Mouse (Mus musculus) embryo, embryonic 10 days (tissue): ENCODE measurements around the gene Axdnd1.

Source experiments
- DNase-seq: peaks from one replicate; pipeline ENCODE4 v3.0.0-alpha.2; 2015; ENCODE audit warnings: low spot score

The Axdnd1 gene

DNA sequence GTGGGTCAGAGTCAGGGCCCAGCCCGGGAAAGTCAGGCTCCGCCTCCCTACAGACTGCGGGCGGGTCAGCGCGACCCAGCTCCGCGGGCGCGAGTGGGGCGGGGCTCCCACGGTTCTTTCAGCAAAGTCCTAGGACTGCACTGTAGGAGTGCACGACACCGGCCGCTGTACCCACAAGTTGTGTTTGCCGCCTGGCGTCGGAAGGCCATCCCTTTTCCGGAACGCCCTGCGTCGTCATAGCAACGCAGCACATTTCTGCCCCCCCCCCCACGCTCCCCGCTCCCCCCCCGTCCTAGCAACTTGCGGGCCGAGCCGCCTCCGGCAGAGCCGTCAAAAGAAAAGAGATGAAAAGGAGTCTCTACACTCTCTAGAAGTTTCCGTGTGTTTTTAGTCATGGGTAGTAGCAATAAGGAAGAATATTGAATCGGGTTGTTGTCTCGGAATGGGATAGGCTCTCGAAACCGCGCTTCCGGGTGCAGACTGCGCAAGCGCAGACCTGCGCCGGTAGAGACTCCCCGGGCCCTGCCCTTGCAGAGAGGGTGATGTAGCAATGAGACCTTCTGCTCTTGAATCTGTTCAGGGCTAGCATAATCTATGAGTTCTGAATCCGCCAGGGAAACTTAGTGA, at the start of gene Axdnd1:
Axdnd1 (minus strand) TSS at position 489 of the 627 bp plus-strand sequence.
- DNase-seq, result peak; percentile 87

DNA sequence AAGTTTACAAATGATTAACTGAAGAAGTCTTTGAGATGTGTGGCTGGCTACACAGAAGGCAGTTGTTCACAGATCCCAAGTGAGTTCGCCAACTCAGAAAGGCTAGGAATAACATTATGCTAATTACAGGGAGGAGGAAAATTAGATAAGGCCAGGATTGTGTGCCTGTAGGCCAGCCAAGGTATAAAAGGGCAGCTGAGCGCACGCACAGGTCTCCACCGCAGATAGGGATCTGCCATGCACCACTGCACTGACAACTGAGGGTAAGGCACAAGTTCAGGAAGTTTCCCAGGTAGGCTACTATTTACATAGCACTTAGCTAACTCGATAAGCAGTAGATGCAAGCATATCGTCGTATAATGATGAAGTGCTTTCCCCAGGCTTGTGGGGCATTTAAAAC, 49.6 kb upstream of the Axdnd1 start:
- DNase-seq, result no peak

DNA sequence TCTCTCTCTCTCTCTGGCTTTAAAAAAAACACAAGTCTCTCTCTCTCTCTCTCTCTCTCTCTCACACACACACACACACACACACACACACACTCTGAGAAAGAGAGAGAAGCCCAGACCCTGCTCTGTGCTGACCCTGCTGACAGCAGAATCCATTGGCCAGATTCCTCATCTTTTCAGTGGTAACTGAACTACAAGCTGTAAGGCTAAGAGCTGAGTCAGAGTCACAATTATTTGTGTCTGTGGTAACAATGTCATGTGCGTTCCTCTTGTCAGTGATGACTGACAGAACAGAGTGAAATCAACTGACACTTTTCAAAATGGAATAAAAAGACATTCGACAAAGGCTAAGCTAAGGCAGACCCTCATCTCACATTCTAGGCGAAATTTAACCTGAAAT, 47.6 kb upstream of the Axdnd1 start:
- DNase-seq, result no peak

DNA sequence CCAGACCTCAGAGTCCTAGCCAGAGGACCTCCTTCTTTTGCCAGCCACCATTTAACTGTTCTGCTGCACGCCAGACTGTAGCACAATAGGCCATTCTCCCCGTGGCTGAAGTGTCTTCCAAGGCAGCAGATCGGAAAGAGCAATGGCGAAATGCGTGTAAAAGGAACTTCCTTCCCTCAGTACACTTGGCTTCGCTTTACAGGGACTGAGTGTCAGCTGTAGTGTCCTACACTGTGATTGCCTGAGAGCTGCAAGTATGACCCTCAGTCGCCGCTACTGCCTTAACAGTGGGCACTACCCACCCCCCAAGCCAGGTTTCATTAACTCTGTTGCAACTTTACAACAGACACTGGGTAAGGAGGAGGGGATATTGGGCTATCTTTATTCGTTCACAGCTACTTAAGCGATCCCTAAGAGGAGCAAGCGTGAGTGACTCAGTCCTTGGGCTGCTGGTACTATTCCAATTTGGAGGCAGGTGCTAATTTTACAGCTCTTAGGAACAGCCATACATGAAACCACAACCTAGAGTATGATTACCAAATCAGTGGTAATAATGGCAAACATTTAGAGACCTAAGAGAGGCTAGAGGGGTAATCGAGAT, 46.8 kb upstream of the Axdnd1 start:
- DNase-seq, result no peak

DNA sequence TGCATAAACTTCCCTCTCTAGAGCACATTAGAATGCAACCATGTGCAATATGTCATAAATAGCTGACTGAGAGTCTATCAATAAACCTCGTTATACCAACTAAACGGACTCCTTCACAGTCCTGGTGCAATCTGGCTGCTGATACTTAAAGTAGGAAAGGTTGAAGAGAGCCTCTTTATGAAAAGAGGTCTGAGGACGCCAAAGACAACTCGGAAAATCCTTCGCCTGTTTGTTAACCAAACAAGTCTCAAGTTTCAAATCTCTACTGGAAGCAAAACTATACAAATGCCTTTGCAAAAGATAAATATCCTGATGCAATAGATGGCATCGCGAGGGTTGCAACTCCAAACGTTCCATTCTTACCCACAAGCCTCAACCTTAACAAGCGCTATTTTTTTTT, 44.0 kb upstream of the Axdnd1 start:
- DNase-seq, result no peak

DNA sequence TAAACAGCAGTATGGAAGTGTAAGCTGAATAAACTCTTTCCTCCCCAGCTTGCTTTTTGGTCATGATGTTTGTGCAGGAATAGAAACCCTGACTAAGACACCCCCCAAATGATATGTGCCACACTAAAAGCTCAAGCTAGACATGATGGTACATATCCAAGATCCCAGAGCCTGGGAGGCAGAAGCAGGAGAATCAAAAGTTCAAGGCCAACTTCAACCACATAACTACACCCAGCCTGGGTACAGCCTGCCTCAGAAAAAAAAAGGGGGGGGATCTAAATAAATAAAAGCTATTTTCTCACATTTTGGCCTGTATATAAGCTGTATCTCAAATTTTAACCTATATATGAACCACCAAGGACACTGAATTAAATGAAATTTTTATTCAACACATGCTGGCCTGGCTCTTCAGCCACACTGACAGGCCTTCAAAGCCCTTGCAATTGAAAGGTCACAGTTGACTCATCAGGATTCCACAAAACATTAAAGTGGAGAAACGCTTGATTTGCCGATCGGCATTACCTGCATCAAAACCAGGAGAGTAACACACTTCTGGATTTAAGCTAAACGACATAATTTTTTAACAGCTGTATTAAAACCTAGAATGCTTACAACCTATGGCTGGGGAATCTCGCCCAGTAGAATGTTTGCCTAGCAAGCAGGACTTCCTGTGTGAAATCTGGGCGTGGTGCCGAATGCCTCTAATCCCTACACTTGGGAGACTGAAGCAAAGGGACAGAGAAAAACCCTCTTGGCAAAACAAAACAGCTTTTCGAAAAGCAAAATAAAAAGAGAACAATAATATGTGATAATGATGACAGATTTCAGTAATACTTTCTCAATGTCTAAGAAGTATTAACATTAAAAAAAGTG, 43.3 kb upstream of the Axdnd1 start:
- no peak for DNase-seq

DNA sequence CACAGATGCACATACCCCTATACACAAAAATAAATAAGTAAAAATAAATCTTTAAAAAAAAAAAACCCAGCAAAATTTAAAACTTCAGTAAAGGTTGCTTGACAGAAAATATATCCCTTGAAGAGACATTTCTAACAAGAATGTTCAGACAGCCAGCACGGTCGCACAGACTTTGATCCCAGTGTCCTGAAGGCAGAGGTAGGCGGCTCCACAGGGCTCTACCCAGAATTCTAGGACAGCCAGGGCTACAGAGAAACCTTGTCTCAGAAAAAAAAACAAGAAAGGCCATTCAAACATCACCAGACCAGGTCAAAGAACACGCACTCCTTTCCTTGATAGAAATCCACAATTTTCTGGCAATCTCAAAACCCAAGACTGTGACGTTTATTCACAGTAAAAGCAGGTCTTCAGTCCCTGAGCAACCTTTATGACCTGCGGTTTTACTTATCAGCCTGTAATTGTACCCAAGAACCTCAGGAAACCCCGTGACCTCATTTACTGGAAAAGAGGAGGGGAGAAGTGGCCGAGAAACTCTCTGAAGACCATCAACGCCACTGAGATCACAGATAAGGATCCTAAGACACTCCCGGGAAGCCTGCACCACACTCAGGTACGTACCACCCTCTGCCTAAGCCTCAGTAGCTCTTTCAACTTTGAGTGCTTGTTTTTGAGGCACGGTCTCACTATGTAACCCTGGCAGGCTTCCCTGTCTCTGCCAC, 41.5 kb upstream of the Axdnd1 start:
- DNase-seq, result no peak

DNA sequence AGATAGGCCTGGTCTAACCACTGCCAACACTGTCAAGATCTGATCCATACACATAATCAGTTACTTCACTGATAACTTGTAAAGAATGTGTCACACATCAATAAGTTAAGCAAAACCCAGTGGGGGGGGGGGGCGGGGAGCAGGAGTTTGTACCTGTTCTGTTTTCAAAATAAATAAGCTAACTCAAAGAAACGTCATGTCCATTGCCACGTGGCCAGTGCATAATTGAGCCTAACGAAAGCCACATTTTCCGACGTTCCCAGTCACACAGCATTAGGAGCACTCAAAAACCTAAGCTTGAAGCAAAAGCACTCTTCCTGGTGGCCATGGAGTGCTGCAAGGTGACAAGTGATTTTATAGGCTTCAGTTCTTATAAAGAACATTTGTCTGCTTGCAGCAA, 40.1 kb upstream of the Axdnd1 start:
- no peak for DNase-seq

DNA sequence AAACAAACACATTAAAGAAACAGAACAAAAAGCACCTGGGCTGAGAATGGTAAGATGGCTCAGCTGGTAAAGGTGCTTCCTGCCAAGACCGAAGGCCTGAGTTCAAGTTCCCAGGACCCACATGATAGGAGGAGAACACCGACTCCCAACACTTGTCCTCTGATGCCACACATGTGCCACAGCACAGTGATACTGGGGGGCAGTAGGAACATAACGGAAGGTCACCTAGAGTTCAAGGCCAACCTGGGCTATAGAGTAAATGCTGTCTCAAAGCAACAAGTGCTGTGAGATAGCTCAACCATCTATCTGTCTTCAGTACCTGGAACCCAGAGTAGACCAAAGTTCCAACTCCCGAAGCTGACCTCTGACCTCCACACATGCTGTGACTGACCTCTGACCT, 39.3 kb upstream of the Axdnd1 start:
- no peak for DNase-seq

DNA sequence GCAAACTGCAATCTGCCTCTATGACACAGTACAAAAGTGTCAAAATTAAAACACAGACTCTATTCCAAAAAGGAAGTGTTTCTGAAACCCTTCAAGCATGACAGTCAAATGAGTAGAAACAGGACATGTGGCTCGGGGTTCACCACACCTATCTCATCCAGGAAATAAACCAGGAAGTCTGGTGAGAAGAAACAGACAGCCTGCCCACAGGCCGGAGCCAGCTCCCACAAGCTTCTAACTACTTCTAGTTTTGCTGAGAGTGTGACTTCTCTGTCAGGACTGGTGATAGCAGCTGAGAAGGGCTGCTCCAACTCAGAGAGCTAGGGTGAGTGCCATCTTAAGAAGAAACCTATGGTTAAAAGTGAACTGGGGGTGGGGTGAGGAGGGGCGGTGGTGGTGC, 38.7 kb upstream of the Axdnd1 start:
- no peak for DNase-seq

DNA sequence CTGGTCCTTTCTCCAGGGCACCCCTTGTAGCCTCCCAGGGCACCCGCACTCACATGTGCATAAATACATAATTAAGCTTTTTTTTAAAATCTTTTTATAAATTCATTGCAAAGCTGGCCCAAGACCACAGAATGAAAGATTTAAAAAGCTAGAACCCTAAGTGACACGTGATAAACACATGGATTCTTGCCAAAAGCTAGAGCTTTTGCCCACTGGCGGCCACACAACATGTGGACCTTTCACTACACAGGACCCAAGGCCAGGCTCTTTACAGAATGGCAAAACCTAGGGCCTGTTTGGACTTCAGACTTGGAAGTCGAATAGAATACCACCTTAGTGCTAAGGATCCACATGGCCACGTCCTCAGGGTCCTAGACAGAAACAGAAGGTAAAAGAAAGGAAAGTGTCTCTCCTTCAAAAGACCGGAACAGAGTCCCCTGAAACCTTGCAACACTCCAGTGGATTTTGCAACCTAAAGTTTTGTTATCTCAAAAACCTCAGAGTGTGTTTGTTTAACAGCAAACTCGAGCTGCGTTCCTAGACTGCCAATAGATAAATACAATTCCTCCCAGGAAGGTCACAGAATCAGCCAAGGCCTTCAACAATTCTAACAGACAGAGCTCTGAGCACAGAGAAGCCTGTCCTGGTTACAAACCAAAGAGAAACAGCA, 37.6 kb upstream of the Axdnd1 start:
- no peak for DNase-seq

DNA sequence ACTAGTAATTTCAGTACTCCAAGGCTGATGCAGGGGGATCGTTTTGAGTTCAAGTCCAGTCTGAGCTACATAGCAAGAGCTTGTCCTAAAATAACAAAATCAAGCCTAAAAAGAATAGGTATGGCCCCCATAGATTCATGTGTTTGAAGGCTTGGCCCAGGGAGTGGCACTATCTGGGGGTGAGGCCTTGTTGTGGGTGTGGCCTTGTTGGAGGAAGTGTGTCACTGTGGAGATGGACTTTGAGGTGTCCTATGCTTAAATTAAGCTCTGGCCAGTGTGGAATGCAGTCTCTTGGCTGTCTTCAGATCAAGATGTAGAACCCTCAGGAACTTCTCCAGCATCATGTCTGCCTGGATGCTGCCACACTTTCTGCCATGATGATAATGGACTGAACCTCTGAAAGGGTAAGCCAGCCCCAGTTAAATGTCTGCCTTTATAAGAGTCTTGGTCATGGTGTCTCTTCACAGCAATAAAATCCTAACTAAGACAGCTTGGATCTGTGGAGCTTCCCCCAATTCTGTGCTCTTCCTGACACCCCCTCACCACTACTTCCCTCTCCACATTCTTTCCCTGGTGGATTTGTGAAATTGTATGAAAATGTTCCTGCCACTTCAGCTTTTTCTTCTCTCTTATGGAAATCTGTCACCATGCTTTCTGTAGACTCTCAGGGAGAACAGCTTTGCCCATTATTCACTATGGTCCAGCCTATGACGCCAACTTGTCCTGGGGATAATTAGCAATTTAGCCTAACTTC, 34.2 kb upstream of the Axdnd1 start:
- no peak for DNase-seq

DNA sequence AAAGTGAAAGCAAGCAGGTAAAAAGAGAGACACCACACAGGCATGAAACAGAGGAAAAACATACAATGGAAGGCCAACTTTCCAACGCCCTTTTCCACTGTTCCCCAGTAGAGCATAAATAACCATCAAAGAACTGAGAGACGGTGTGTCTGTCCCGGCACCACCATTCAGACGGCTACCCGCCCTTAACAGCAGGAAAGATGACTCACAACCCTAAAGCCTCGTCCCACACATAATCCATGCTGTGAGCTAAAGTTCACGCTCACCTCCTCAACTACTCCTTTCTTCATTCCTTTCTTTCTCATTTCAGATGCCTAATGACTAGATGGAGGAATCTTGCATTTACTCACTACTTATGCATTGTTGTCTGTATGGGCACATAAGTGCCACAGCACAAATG, 33.4 kb upstream of the Axdnd1 start:
- no peak for DNase-seq

DNA sequence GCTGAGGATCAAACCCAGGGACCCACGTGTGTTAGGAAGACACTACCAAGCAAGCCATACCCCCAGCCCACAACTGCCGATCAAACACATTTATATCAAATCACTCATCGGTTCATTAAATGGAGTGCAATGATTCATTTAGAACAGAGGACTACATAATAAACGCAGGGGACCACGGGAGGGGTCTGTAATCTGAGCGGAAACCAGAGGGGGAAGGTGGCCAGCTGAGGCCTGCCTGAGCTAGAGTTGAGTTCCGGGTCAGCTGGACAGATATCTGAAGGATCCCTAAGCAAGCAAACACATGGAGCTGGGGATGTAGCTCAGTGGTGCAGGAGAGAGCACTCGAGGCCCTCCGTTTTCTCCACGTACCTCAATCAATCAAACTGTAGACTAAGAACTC, 32.9 kb upstream of the Axdnd1 start:
- DNase-seq, result no peak

DNA sequence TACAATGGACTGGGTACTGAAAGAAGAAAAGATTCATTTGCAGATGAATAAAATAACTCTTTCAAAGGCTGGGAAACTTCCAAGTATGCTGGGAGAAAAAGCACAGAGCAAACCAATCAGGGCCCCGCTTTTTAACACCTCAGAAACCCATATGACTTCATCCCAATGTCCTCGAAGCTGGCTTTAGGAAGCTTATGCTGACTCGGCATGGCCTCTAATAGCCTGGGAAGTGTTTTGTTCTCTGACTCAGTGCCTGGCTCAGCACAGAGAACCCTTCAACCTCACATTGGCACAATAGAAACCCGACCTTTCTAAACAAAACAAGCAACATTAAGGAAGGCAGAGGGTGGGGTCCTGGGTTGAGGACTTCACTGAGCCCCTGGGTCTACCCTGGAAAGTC, 29.5 kb upstream of the Axdnd1 start:
- no peak for DNase-seq

DNA sequence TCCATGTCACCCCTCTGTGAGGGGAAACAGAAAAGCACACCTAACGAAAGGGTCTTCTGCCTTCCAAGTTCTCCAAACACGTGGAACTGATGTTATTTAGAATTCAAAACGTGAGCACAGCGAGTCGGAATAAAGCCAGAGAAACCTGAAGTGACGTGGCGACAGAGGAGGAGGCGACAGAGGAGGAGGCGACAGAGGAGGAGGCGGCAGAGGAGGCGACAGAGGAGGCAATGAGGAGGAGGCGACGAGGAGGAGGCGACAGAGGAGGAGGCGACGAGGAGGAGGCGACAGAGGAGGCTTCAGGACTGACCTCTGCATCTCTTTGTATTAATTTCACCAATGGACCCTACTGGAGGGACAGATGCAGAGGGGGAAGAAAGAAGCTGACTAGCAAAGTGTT, 28.7 kb upstream of the Axdnd1 start:
- DNase-seq, result no peak

DNA sequence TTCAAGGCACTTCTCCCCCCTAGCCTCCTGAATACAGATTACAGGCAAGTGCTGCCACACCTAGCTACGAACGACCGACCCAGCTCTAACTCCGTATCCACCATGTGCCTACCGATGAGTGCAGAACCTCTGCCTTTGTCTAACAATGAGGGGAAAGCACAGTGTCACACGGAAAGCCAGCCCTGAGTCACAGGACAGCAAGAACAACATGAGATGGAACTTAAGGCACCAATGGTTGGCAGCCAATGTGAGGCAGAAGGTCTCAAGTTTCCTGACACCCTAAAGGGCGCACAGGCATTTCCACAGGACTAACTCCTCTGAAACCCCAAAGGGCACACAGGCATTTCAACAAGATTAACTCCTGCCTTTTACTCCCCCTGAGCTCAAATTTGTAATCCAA, 28.1 kb upstream of the Axdnd1 start:
- no peak for DNase-seq

DNA sequence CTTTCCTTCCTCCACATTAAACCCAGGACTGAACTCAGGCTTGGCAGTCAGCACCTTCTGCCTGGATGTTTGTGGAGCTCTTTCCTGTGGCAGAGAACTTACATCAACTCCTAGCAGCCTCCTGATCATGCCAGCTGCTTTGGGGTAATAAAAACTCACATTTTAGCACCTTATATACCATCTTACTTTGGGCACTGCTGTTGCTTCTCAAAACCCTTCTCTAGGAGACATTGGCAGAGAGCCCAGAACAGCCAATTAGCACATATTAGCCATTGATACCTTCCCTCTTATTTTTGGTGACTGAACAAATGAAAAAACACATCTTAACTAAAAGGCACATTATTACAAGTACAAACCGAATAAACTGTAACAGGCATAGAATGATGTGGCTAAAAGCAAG, 24.1 kb upstream of the Axdnd1 start:
- DNase-seq, result no peak

DNA sequence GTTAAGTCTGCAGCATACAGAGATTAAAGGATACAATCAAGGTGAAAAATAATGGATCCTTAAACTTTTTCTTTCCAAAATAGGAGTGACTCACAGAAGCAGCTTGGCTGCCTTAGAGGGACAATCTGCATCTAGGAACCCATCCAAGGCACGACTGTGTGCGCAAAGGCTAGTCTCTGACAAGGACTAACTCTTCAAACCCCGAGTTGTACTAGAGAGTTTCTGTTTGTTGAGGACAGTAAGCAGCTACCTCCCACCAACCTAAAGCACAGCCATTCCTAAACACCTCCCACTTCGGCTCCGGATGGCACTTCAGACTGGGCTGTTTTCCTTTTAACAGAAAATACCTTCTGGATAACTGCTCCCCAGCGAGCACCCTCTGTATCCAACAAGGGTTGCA, 21.8 kb upstream of the Axdnd1 start:
- DNase-seq, result no peak

DNA sequence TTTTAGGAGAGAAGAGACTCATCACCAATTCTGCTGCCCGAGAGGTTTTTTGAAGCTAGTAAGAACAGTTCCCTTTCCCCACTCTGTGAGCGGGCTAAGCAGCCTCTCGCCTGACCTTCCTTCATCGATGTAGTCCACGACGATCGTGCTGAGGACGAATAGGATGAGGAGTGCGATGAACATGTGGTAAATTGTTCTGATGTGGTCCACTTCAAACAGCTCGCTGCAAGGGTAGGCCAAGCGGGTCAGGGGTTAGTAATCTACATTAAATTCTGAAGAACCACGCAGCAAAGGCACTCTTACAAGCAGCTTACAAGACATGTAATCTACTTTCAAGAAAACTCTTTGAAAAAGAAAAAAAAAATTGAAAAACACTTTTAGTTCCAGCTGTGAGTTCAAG, 21.3 kb upstream of the Axdnd1 start:
- DNase-seq, result no peak

DNA sequence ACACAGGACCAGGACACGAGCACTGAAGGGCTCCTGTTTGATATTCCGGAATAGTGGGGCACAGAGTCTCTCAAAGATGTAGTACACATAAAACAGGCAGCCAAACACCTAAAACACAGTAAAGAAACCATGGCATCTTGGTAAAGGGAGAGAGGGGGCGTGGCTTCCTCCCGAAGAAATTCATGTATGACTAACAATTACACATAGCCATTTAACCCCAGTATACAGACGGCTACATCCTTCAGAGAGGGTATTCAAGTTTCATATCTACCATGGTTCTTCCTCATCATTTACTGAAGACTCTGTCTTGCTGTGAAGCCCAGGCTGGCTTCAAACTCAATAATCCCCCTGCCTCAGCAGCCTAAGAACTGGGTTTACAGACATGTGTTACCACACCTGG, 16.8 kb upstream of the Axdnd1 start:
- no peak for DNase-seq
